Mouse (Mus musculus) lung, adult 2 months (tissue): ENCODE measurements around the gene Ddit4.

Experiments used
- CTCF ChIP-seq: fragments of 200-500 bp; IDR thresholded peaks from 2 replicates; pipeline ENCODE4 v1.5.1; 2011; ENCODE audit warnings: mild to moderate bottlenecking, low read length, control low read depth; ENCODE audit not compliant: insufficient read depth
- POLR2A ChIP-seq: fragments of 200-500 bp; IDR thresholded peaks from 2 replicates; pipeline ENCODE4 v1.6.1; 2011; ENCODE audit warnings: low read depth, mild to moderate bottlenecking, control low read depth, low read length, borderline replicate concordance; ENCODE audit errors: extremely low read depth

- TF ChIP-seq CTCF: no peak
- no peak for TF ChIP-seq POLR2A
Measured at GRCm38 (mm10) chr10:59991262-59991880, 39.7 kb upstream of the Ddit4 start.
